Mouse (Mus musculus) layer of hippocampus, postnatal 14 days (tissue): ENCODE results near the gene Itpr1. TPM values are rescaled to one million over a fixed set of nuclear protein-coding genes. Genes with fewer than 3 reads are reported as not detected.
A peak's percentile ranks its signal among the peaks of the same experiment; 100 is the strongest.

Experiments
- DNase-seq, 2 experiments: peaks; one replicate each; pipeline ENCODE4 v3.0.0; 2021 to 2022; ENCODE audit warnings: low spot score in 2 of 2, mixed read lengths in 1 of 2
- total RNA-seq, 2 experiments: library from RNA; stranded (reverse); gene quantifications; 2 replicates each; pipeline ENCODE4 v1.2.3; 2021

Itpr1 gene
- total RNA-seq, 2 experiments from 2014 or later, result 132 to 141 TPM

DNA sequence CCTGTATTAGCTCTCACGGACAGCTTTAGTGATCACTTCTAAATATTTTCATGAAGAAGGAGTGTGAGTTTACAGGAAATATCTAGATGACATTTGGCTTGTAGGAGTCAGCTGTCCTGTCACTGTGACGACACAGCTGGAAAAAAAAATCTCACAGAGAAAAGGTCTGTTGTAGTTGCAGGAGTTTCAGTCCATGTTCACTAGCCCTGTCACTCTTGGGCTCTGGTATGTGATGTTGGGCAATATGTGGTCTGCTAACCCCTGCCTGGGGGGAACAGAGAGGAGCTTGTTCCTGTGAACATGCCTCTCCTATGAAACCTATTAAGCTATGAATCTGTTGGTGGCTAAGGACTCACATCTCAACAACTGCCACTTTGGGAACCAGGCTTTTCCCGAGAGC, 166.1 kb downstream of the Itpr1 start:
- no peak for DNase-seq

- DNase-seq, result no peak
Measured at GRCm38 (mm10) chr6:108380209-108380608, 167.3 kb downstream of the Itpr1 start.

DNA sequence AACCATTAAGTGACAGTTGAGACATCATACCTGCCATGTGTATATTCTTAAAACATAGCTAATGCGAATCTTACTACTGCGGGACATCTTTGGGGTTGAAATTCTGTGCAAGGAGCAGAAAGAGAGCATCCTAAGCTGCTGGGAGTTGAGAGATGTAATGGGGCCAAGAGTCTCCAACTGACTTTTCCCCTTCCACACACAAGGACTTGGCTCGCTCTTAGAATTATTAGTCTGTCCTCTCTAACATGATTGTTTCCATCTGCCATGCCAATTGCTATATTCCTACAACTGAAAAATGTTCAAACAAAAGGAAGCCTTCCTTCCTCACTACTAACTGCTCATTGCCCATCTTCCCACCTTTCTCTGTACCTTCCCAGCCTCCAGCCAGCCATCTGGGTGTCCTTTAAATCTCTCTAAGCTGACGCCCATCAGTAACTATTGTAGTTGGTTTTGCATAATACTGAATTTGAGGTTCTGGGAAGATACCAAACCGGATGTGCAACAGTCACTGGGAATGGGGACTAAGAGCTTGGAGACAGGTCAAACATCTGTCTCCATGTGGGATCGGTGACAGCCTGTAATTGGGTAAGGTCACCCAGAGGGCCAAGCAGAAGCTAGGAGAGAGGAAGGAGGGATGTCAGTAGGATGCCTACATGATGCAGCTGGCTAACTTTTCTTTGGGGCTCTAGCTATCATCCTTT, 177.9 kb downstream of the Itpr1 start:
- DNase-seq, result no peak

GRCm38 (mm10) chr6:108393131-108393530, 180.2 kb downstream of the Itpr1 start:
- DNase-seq, result no peak

DNA sequence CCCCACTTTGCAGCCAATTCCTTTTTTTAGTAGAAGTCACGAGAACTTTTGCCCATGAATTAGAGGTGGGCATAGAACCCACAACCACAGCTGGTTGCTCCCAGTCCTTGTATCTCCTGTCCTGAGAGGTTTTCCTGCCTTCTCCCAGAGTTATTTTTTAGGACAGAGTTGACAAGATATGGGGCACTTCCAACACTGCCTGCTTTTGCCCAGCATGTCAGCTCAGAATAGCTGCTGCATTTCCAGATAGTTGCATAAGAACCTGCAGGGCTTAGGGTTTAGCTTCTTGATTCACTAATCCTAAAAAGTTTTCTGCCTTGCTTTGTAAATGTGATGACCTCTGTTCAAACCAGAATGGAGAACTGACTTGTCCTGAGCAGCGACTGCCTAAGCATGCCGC, 185.1 kb downstream of the Itpr1 start:
- DNase-seq, result no peak

DNA sequence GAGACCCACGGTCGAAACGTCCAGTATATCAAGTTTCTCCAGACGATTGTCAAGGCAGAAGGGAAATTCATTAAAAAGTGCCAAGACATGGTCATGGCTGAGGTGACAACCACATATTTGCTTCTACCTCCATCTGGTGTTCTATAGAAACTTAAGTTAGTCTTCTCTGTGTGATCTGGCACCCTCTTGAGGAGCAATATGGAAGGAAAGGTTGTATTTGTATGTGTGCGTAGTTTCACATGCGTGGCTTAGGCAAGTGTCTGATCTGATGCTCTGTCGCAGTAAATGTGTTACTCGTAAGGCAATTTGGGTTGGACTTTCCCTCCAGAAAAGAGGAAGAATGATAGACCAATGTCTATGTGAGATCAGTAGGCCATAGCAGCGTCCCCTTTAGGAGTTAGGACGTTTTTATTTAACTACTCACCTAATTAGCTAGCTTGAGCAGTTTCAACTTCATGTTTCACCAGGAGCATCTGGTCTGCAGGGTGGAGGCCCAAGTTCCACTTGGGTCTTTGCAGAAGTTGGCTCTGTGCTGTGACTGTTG, 188.6 kb downstream of the Itpr1 start:
- DNase-seq, result no peak

DNA sequence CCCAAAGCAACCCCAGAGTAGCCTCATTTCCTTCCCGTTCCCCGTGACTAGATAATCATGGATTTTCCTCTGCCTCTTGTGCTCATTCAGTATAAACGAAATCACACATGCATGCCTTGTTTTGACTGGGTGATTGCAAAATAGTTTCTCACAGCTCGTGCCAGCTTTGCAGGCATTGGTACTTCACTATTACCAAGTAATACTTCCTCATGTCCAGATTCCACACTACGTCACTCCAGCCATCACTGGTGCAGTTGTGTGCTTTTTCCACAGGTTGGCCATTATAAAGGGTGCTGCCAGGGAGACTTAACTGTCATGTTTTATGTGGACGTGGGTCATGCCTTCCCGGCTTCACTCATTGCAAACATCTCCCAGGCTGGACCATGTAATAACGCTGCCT, 191.8 kb downstream of the Itpr1 start:
- no peak for DNase-seq

DNA sequence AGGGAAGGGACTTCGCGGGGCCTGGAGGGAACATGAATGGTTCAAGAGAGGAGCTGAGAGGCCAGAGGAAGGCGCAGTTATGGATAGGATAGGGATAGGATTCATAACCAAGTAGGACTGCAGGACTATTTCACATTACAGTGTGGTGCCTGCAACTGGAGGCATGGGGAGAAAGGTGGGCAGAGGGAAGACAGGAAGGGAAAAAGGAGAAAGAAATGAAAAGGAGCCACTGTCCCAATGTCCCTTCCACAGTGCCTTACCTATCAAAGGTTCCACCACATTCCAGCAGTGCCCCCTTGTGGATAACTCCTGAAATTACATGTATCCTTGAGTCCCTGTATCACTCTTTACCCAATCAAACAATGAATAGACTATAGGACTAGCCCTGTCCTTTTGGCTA, 195.2 kb downstream of the Itpr1 start:
- peak; percentile 37 to 72 for DNase-seq

DNA sequence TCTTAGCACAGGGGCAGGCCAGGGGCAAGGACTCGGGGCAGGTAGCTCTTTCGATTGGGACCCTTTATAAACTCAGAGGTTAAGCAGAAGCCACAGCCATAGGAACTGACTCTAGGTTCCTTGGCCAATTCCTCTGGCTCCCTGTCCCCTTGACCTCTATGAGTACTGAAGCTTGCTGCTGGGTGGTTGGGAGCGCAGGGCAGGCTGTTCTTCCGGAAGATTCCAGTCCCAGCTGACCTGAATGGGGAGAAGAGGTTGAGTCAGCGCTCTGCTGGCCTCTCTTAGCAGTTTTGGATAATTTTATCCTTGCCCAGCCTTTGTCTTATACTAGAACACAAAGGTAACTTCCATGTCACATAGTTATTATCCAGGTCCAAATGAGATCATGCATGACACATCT, 195.8 kb downstream of the Itpr1 start:
- no peak for DNase-seq

- DNase-seq, result no peak
Measured at GRCm38 (mm10) chr6:108410771-108411170, 197.9 kb downstream of the Itpr1 start.

DNA sequence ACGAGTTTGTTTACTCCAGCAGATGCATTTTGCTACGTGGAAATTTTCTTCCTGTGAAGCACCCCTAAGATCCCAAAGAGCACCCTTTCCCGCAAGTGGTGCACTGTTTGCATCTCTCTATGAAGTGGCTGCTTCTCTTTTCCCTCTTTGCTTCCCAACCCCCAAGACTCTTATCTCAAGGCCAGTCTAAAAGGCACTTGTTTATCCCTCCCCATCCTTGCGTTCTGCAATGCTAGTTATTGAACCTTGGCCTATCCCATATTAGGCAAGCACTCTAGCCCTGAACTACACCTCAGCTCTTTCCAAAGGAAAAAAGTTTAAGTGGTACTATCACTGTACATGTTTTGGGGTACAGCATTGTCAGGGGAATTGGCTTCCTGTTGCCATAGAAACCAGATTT, 198.3 kb downstream of the Itpr1 start:
- DNase-seq, result no peak

- DNase-seq, result no peak
Measured at GRCm38 (mm10) chr6:108413006-108413405, 200.1 kb downstream of the Itpr1 start.

DNA sequence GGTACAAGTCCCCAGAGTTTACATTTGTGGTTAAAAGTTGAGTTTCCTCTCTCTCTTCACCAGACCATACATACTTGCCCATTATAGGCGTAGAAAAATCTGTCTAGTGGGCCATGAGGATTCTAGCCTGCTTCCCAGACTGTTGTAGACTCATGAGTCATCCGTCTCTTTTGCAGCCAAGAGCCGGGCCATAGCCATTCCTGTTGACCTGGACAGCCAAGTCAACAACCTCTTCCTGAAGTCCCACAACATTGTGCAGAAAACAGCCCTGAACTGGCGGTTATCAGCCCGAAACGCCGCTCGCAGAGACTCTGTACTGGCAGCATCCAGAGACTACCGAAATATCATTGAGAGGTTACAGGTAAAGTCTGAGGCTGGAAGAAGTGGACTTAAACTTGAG, 200.7 kb downstream of the Itpr1 start:
- no peak for DNase-seq

GRCm38 (mm10) chr6:108415847-108416246, 203.0 kb downstream of the Itpr1 start:
- DNase-seq, result no peak

DNA sequence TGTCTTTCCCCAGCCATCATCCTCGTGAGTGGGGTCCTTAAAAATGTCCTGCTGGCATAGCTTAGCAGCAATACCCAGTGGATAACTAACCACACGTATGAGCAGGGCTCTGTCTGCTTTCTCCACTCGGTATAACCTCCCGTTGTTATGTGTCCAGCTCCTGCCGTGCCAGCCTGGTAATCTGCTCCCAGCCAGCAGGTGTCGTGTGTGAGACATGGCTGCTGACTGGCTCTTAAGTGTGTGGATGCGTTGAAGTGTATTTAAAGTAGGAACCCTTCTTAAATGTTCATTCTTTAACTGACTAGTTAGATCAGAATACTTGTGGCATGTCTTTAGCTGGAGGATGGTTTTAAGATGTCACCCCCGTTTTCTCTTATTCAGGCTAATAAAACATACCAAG, 204.6 kb downstream of the Itpr1 start:
- peak; percentile 59 to 61 for DNase-seq

DNA sequence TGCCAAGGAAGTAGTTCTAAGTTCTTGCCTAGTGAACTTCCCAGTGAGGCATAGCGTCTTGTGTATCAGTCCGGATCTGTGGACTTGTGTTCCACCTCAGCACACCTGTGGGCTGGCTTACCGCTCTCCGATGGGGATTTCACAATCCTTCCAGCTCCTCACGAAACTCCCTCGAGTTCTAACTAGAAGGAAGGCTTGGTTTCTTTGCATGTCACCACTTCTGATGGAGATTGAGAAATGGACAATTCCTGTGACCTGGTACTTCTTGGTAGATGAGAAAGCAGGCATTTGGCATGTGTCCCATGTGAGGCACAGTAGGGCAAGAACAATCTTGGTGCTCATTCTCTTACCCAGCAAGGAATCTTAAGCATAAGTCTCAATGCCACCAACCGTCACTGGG, 205.3 kb downstream of the Itpr1 start:
- no peak for DNase-seq

GRCm38 (mm10) chr6:108424749-108425584, 212.1 kb downstream of the Itpr1 start:
- DNase-seq, result no peak

DNA sequence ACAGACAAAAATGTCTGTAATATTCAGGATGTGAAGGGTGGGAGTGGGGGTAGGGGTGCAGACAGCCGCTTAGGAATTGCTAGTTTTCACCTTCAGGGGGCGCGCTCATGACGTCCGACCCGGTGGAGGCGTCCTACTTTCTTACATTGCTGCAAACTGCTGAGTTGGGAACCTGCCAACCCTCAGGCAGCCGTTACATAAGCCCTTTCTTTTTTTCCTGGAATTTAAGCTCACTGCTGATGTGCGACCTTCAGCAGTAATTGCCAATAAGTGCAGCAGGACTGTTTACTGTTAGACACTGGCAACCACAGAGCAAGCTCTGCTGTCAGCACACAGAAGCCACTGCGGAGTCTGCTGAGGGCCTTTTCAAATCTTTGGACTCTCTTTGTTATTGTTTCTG, 213.9 kb downstream of the Itpr1 start:
- peak; percentile 85 to 91 for DNase-seq

- DNase-seq, result no peak
Measured at GRCm38 (mm10) chr6:108428383-108428782, 215.5 kb downstream of the Itpr1 start.

- no peak for DNase-seq
Measured at GRCm38 (mm10) chr6:108429950-108430349, 217.1 kb downstream of the Itpr1 start.

DNA sequence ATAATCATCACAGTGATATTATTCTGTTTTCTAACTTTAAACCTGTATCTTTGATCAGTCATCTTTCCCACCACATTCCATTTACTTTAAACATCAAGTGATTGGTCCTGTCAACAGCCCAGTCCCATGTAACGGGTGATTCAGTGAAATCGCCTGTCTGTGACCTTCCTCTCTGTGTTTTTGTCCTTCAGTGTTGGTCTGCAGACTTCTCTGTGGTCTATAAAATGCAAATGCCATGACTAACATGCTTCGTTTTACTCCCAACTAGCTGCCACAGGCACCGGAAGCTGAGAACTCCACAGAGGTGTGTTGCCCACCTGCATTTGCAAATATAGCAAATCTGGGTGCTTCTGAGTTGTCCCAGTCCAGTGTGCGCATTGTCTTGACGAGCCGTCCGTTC, 218.3 kb downstream of the Itpr1 start:
- DNase-seq, result no peak

- no peak for DNase-seq
Measured at GRCm38 (mm10) chr6:108432836-108433235, 219.9 kb downstream of the Itpr1 start.
